Mouse (Mus musculus): ENCODE measurements around the gene Slc28a3.

Gene Slc28a3

GRCm38 (mm10) chr13:58560497-58561138, 50.1 kb downstream of the Slc28a3 start:
- DNase-seq (ENCODE audit: low spot score in 2 of 2) = no peak

GRCm38 (mm10) chr13:58558216-58558615, 52.5 kb downstream of the Slc28a3 start:
- no peak for DNase-seq (ENCODE audit: low spot score in 2 of 2)

- DNase-seq (ENCODE audit: low spot score in 2 of 2) = no peak
Observed at GRCm38 (mm10) chr13:58556018-58556417, 54.7 kb downstream of the Slc28a3 start.

GRCm38 (mm10) chr13:58555561-58555960, 55.1 kb downstream of the Slc28a3 start:
- DNase-seq (ENCODE audit: low spot score in 2 of 2) = no peak

GRCm38 (mm10) chr13:58551924-58552323, 58.8 kb downstream of the Slc28a3 start:
- DNase-seq (ENCODE audit: low spot score in 2 of 2) = no peak

GRCm38 (mm10) chr13:58547570-58547969, 63.1 kb downstream of the Slc28a3 start:
- DNase-seq (ENCODE audit: low spot score in 2 of 2) = no peak

- DNase-seq (ENCODE audit: low spot score in 2 of 2) = no peak
Observed at GRCm38 (mm10) chr13:58543688-58544408, 66.8 kb downstream of the Slc28a3 start.

GRCm38 (mm10) chr13:58543066-58543465, 67.6 kb downstream of the Slc28a3 start:
- DNase-seq (ENCODE audit: low spot score in 2 of 2) = peak; percentile 59 to 76

- DNase-seq (ENCODE audit: low spot score in 2 of 2) = no peak
Observed at GRCm38 (mm10) chr13:58542601-58543041, 68.1 kb downstream of the Slc28a3 start.

GRCm38 (mm10) chr13:58542167-58542566, 68.5 kb downstream of the Slc28a3 start:
- no peak for DNase-seq (ENCODE audit: low spot score in 2 of 2)

GRCm38 (mm10) chr13:58541620-58542019, 69.1 kb downstream of the Slc28a3 start:
- no peak for DNase-seq (ENCODE audit: low spot score in 2 of 2)

- no peak for DNase-seq (ENCODE audit: low spot score in 2 of 2)
Observed at GRCm38 (mm10) chr13:58538966-58539365, 71.7 kb downstream of the Slc28a3 start.

- no peak for DNase-seq (ENCODE audit: low spot score in 2 of 2)
Observed at GRCm38 (mm10) chr13:58538366-58538765, 72.3 kb downstream of the Slc28a3 start.

GRCm38 (mm10) chr13:58537916-58538233, 72.8 kb downstream of the Slc28a3 start:
- no peak for DNase-seq (ENCODE audit: low spot score in 2 of 2)

- DNase-seq (ENCODE audit: low spot score in 2 of 2) = no peak
Observed at GRCm38 (mm10) chr13:58537232-58537915, 73.3 kb downstream of the Slc28a3 start.

- DNase-seq (ENCODE audit: low spot score in 2 of 2) = no peak
Observed at GRCm38 (mm10) chr13:58536466-58537231, 74.0 kb downstream of the Slc28a3 start.

- no peak for DNase-seq (ENCODE audit: low spot score in 2 of 2)
Observed at GRCm38 (mm10) chr13:58535321-58535720, 75.4 kb downstream of the Slc28a3 start.

- no peak for DNase-seq (ENCODE audit: low spot score in 2 of 2)
Observed at GRCm38 (mm10) chr13:58534861-58535260, 75.8 kb downstream of the Slc28a3 start.

- DNase-seq (ENCODE audit: low spot score in 2 of 2) = no peak
Observed at GRCm38 (mm10) chr13:58534216-58534841, 76.3 kb downstream of the Slc28a3 start.

GRCm38 (mm10) chr13:58524581-58524980, 86.1 kb downstream of the Slc28a3 start:
- no peak for DNase-seq (ENCODE audit: low spot score in 2 of 2)

- no peak for DNase-seq (ENCODE audit: low spot score in 2 of 2)
Observed at GRCm38 (mm10) chr13:58523761-58524117, 86.9 kb downstream of the Slc28a3 start.
